Mouse (Mus musculus): ENCODE results near the gene Naa30.

- TF ChIP-seq HCFC1 (IDR thresholded peaks at IDR 0.05; ENCODE audit: low read depth, low read length) (no peak), ZKSCAN1 (IDR thresholded peaks at IDR 0.05; ENCODE audit: low read depth, low read length) (no peak), CTCF (IDR thresholded peaks at IDR 0.05 in 2 of 3, conservative IDR thresholded peaks at IDR 0.05 in 1 of 3; ENCODE audit: control insufficient read depth in 1 of 3, insufficient read depth in 1 of 3, low read depth in 2 of 3, low read length in 3 of 3, poor library complexity in 1 of 3, severe bottlenecking in 1 of 3) (no peak), POLR2A (IDR thresholded peaks at IDR 0.05; ENCODE audit: control insufficient read depth in 1 of 2, insufficient read depth in 1 of 2, low read depth in 1 of 2, low read length in 2 of 2, poor library complexity in 1 of 2) (no peak), SMC3 (IDR thresholded peaks at IDR 0.05; ENCODE audit: low read depth, low read length) (no peak), MEF2A (IDR thresholded peaks at IDR 0.05; ENCODE audit: extremely low read depth, insufficient replicate concordance, low read depth, low read length, poor library complexity, severe bottlenecking) (no peak), SIN3A (IDR thresholded peaks at IDR 0.05; ENCODE audit: low read length) (no peak), CHD1 (IDR thresholded peaks at IDR 0.05; ENCODE audit: low read depth, low read length) (no peak), TCF12 (IDR thresholded peaks at IDR 0.05; ENCODE audit: low read depth, low read length) (no peak), USF1 (IDR thresholded peaks at IDR 0.05; ENCODE audit: low read depth, low read length) (no peak), EP300 (IDR thresholded peaks at IDR 0.05; ENCODE audit: low read depth in 1 of 2, low read length in 2 of 2) (no peak), KAT2A (conservative IDR thresholded peaks at IDR 0.05; ENCODE audit: low read depth, low read length) (no peak)
These were observed 25.1 kb downstream of the Naa30 start for GRCm38 (mm10) chr14:49197031-49197527.

All from MEL (cell line).